Mouse (Mus musculus) ovary, postnatal 36 days (tissue): Measurements from ENCODE around the gene E2f3.

Experiments
- DNase-seq: peaks from one replicate; pipeline ENCODE4 v3.0.0; 2022; ENCODE audit warnings: low spot score, mixed read lengths

E2f3 gene

DNA sequence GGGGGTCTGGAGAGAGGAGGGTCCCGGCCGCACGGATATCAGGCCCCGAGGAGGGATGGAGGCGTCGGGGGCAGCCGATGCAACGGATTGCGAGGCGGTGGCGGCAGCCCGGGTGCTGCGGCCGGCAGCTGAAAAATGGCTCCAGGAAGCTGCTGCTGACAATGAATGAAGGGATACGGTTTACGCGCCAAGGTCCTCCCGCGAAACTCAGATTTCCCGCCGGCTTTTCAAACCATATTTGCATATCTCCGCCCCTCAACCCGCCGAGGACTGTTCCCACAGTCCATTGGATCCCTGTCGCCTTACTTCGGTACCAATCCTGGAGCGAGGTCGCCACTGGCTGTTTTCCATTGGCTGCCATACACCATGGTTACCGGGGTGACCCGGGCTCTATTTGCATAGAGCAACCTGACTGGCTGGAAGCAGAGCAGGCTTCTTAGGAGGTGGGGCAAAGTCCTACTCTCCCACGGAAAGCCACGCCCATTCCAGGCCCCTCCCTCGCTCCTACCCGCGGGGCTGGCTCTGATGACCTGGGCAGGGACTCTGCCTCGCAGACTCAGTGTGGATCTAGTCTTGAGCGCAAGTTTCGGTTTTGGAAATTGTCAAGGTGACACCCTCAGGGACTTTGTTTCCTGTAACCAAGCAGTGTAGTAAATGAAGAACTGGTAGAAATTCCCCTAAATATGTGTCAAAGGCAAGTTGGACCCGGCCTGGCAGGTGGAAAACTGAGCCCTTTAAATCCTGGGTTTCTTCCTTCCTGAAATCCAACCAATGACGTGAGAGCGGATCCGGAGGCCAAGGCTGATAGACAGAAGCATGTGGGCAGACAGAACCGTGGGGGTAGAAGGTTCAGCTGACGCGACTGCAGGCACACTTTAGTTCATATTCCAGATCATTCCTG, at the start of gene E2f3:
Gene E2f3, minus strand, starts transcription at position 209 of the 901 bp plus-strand sequence.
- DNase-seq, result peak; percentile 96

DNA sequence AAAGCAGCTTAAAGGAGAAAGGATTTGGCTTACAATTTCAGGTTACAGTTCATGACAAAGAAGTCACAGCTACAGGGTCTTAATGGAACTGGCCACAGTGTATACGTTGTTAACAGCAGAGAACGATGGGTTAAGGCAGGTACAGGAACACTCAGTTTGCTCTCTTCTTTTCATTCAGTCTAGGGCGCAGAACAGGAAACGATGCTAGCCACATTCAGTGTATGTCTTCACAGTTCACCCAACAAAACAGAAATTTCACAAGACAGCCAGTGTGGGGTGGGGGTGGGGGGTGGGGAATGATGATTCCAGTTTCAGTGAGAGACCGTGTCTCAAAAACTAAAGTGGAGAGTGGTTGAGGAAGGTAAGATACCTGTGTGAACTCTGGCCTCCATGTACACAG, 48.7 kb upstream of the E2f3 start:
- DNase-seq, result no peak

DNA sequence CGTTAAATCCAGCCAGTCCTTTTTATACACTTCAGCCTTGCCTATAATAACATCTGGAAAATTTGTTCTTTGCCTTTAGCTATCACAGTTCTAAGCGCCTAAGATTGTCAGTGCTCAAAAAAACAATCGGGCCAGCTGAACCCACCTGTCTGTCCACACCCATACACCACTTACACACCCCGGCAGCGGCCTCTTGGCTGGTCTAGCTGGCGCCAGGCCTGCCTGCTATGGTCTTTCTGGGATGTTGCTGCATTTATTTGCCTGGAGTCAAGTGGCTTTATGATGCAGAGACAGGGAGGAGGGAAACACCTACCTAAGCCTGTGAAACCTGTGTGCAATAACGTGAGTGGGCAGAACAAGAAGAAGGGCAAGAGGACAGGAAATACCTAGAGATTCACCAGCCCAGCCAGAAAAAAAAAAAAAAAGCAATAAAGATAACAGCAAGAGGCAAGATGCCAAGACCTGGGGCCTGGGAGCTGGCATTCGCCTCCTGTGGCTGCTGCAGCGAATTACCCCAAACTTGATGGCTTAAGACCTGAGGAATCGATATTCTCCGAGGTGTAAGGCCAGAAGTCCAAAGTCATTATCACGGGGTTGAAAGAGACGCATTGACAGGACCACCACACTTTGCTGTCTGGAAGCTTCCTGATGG, 45.9 kb upstream of the E2f3 start:
- peak; percentile 12 for DNase-seq

DNA sequence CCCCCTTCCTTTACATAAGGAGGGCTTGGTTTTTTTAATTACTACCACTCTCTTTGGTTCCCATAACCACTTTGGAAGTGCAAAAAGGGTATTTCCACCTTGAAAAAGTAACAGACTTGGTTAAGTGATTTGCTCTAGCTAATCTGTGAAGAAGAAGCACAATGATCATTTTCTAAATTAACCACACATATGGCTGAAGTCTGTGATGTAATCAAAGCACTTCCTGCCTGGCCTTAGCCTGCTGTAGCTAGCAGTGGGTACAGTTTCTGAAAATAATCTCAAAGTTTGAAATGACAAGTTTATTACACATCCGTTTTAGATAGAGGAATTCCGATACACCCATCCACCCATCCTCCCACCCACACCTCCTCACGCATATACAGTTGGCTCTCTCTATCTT, 42.0 kb upstream of the E2f3 start:
- no peak for DNase-seq

DNA sequence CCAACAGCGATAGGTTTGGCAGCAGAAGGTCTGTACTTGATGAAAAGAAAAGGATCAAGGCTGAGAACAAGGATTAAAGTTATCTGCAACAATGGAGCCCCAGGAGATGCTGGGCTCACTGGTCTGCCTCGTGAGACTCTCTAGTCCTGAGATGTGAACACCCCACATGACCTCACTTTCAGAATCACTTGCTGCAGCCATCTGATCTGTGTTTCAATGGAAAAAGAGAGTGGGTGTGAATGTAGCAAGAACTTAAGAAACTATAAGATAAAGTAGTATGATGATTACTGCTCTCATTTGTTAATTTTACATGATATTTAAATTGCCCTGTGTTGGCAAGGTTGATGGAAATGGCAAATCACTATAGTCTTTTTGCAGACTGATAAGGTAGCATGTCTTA, 36.6 kb upstream of the E2f3 start:
- no peak for DNase-seq

DNA sequence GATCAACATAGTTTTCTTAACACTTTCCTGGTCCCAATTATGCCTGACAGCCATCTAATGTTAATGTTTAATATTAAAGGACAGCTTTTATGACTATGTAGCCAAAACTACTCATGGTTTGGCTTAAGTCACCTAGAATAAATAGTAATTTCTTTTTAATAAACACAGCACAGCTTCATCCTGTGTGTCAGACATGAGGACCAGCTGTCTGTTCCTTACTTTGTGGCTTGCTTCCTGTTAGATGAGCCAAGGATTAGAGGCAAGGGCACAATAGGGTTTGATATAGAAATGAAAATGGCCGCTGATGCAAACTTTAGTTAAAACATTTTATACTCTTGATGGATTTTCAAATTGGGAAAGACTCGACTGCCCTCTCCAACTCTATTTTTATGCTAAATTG, 32.7 kb upstream of the E2f3 start:
- DNase-seq, result no peak

DNA sequence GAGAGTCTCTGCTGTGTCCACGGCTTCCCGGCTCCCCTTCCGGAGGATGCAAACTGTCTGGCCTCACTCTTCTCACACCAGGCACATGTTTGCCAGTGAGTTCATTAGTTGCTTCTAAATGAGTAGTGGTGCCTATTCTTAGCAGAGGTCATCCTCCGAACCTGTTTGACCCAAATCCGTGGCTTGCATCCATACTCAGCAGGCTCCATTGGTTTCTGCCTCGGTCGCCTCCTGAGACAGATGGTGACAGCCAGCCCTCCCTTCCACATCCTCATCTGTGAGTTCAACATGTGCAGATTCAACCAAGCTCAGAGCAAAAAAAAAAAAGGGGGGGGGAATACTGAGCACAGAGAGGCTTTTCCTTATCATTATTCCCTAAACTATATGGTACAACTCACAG, 31.7 kb upstream of the E2f3 start:
- DNase-seq, result no peak

DNA sequence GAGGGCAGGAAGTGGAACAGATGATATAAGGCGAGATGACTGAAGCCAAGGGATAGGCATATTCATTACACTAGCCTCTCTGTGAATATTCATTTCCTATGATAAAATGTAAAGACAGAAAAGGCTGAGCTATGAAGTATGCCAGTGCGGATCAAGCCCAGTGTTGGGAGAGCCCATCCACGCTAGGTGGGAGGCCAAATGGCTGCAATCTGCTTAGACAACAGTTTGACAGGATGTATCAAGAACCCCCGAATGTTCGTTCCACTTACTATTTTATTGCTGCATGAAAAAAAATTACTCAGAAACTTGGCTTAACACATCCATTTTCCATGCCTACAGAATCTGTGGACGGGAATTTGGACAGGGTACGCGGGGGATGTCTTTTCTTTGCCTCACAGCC, 28.7 kb upstream of the E2f3 start:
- no peak for DNase-seq

DNA sequence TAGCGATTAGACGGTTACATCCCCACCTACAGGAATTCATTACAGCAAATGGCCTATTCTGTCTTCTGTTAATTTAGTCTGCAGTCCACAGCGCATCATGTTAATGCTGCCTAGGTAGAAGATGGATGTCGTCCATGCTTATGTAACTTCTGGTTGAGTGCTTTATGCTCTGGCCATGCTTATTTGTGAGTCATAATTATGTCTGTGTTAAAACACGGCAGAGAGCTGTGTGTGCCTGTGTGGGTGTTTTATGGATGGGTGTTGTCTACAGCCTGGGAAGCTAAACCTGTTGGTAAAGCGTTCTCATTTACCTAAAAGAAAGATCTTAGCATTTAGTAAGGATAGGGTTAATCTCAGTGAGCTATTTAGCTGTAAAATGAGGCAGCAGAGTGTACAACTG, 26.4 kb upstream of the E2f3 start:
- DNase-seq, result no peak

DNA sequence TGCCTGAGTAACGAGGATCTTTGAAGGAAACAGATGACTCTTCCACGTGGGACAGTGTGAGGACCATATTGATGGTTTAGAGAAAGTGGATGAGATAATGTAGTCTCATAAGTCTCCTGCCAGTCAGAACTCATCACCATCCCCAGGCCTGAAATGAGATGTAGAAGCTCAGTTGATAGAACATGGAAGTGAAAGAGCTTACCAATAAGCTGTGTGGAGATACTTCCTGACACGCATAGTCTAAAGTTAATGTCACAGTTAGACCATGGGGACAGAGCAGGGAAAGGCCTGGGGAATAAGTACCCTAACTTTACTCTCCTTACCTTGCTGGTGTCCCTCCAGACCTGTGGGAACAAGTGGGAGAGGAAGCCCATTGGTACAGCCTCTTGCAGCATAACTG, 22.9 kb upstream of the E2f3 start:
- DNase-seq, result no peak

DNA sequence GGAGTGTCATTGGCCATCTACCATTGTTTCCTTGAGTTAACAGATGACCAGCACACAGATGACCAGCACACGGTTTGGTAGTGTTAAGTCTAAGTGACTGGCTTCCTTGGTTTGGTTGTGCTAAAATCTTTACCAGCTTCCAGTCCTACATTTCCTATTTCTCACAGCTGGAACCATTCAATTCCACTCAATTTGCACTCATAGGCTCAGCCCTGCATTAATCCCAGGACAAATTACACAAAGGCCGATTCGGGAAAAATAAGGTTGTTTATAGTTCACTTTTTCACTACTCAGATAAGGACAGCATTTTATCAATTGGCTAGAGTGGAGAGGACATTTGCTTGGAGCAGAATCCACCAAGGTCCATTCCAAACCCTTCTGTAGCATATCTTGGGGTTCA, 19.6 kb upstream of the E2f3 start:
- DNase-seq, result no peak

DNA sequence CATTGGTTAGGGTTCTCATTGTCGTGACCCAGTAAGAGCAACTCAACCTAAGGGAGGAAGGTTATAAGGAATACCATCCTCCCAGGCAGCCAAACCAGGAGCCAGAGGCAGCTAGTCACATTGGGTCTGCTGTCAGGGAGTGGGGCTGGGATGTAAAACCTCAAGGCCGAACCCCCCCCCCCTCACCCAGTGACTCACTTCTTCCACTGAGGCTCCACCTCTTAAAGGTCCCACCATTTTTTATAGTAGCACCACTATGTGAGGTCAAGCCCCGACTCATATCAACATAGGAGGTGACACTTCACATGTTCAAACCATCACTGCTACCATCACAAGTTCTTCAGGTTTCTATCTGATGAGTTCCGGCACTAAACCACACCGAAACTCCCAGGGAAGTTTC, 19.0 kb upstream of the E2f3 start:
- DNase-seq, result no peak

DNA sequence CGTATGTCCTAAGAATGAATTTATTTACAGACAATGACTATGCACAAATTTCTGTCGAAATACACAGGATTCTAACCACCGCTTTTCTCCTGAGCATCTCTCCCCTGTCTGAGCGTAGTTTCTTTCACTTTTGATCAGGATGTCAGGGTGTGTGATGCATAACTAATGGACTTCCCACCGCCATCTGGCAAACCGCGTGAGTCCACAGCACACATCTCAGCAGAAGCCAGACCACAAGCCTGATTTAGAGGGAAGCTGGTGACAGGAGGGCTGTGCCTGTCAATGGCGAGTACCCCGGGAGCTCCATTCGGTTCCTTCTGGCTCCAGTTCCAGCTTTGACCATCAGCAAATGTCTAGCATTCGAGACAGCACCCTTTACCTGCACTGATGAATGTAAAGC, 17.3 kb upstream of the E2f3 start:
- DNase-seq, result no peak

DNA sequence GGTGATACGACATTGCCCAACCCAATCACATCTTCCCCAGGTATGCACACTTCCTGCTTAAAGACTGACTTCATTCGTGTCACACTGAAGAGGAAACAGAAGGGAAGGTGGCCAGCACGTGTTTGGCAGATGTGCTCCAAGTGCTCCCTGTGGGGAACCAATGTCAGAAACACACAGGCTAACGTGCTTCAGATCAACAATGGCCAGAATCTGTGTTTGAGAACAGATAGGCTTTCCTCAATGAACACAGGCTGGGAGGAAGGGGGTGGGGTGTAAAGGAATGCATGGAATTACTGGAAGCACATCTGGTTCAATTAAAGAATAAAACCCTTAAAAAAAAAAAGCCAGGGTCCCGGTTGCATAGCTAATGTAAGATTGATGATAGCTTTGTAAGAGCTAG, 15.2 kb upstream of the E2f3 start:
- DNase-seq, result no peak

DNA sequence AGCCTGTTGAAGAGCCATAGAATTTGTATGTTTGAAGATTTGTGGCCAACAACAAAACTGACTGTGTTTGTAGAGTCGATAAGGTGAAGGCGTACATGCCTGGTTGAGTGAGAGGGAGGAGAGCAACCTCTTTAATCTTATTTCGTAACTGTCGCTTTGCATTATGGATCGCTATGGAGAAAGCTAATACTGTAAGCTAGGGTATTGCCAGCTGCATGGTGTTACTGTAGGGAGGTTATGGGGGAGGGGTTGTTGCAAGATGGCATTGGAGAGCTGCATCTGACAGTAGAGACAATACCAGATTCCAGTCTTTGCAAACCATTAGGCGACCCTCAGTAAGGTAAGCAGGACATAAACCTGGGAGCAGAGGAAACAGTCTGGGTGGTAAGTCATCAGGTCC, 2.1 kb upstream of the E2f3 start:
- no peak for DNase-seq

DNA sequence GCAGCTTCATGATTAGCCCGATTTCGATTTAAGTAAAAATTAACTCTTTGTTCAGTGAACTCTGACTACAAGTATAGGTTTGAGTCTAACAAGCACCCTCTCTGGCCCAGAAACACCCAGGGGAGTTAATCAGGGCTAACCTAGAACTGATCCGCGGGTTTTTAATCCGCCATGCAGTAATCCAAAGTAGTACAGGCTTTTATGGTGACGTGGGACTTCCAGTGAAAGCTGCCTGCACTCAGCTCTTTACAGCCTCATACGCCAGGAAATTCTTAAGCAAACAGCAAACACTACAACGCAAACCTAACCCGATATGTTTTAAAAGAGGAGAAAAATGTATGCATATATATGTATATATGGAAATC, 875 bp upstream of the E2f3 start:
- DNase-seq, result no peak

DNA sequence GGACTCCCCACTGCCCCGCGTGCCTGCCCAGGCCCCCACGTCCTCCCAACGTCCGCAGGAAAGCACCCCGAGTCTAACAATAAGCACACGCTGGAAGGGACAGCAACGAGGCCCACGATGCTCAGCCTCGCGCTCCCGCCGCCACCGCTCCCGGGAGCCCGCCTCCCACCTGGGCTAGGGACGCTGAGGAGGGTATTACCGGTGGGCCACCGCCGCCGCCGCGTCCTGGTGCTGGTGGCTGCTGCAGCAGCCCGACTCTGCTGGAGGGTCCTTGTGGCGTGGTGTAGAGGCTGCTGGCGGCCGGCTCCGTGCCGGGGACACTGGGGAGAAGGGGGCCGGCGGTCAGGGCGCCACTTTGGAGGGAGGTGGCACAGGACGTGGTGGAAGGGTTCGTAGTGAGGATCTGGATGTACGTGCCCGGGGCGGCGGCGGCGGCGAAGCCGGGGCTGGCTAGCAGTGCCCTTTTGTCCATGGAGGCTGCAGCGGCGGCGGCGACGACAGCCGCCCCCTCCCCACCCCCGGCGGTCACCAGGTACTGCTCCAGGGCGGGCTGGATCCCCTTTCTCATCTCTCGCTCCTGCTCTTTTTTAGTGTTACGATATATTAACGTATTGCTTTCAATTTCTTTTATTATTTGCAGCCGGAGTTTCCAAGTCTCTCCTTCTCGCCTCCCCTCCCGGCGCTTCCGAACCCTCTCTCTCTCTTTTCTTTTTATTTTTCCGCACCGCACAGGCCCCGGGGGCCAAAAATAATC, 585 bp downstream of the E2f3 start:
- DNase-seq, result peak; percentile 41

DNA sequence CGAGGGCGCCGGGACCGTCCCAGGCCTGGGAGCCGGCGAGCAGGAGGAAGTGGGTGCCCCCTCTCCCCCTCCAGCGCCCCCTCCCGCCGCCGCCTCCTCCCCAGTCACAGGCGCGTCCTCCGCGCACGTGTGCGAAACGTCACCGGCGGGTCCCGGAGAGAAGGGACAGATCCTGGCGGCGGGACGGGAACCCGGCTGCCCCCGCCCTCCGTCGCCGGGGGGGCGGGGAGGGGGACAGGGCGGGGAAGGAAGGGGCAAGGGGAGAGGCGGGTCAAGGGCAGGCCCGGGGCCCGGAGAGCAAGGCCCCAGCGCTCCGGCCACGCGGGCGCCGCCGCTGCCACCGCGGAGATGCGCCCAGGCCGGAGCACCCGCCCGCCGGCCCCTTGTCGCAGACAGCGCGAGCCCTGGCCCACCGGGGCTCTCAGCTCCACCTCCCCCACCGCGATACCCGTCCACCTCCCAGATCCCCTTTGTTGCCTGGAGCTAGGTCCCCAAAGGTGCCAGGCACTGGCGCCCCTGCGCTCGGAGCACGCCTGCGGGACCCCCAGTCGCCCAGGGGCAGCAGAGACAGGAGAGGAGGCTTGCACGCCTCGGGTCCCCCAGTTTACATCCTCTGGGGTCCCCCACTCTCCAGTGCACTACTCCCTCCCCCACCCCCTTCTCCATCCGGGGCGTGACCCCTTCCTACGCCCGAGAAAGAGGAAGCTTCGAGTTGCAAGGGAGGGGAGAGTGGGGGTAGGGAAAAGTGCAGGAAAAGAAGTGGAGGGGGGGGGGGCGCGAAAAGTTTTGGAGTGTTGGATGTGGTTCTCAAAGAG, 1.4 kb downstream of the E2f3 start:
- peak; percentile 84 for DNase-seq

DNA sequence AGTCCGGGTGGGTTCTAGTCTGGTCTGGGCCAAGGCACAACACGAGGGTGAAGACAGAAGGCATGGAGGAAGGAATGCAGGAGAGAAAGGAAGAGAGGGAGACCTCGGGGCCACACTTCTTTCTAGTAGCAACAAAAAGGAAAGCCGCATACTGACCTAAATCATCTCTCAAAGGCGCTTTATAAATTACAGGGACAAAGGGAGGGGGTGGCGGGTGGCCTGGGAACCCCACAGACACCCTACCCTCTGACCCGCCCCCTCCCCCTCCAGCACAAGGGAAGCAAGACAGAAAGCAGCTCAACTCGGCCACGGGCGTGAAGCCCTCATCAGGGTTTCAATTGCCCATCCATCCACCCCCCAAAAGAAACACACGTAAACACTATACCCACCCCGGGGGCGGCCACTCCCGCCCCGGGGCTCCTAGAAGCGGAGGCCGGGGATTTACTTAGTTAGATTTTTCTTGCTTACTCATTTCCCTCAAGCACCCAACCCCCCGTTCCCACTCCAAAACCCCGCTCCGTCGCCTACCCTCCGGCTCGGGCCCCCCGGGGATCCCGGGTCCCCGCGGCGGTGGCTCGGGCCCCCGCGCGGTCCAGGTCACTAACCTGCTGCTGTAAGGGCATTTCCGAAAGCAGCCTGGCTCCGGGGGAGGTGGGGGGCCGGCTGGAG, 2.2 kb downstream of the E2f3 start:
- DNase-seq, result no peak

DNA sequence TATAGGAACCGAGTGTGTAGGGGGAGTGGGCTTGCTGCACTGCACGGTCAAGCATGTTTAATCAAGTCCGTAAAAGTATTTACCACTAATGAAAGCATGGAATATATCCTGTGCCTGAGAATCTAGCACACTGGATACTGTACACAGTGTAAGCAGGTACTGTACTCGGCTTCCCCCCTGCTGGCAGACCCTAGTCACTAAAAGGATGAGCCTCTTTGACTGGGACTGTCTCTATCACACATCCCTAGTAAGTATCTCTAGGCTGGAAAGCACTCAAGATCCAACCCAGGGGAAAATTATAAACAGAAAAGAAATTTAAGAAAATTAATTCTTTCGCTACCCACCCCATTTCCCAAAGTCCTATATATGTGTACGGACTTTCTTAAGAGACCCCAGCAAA, 2.8 kb downstream of the E2f3 start:
- DNase-seq, result no peak

DNA sequence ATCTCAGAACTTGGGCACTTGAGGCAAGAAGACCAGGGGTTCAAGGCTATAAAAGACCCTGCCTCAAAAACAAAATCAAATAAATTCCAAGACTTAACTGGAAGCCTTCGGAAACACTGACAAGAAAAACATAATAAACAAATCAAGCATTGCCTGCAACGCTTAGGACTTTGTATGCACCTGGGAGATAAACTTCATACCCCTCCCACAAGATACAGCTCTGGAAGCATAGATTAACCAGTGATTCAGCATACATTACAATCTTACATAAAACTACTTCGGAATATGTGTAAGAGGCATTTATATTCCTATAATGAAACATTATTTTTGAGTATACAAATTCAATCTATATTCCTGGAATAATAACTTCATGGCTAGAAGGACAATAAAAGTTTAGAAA, 3.5 kb downstream of the E2f3 start:
- no peak for DNase-seq

DNA sequence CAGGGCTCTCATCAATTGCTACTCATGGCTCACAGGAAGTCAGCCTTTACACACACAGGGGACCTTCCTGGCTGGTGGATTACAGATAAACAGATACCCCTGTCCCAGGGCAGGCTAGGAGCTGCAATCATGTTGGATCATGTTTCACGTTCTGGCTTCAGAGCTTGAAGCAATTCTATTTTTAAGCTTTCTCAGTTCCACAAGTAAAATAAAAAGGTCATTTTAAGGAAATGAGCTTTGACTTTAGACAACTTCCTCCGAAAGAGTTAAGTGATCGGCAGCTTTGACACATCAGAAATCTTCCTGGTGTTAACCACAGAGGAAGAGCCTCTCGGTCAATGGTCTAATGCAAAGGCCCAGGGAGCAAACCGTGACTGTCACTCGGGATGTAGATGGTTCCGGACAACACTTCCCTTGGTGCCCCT, 6.7 kb downstream of the E2f3 start:
- DNase-seq, result no peak
